Mouse (Mus musculus) heart, postnatal 36 days (tissue): ENCODE data around the gene Otub1. TPM values are rescaled to one million over a fixed set of nuclear protein-coding genes. Genes with fewer than 3 reads are reported as not detected.

Experiments used
- DNase-seq, 2 experiments: peaks; one replicate each; pipeline ENCODE4 v3.0.0; 2021 to 2022
- intact Hi-C: fragments of 180-260 bp; cut with DNase I; formaldehyde crosslinking; loops from one replicate; pipeline ENCODE4 v1.15.1; 2025
- total RNA-seq, 2 experiments: library from RNA; stranded (reverse); gene quantifications; 2 replicates each; pipeline ENCODE4 v1.2.3; 2021

The Otub1 gene
- total RNA-seq, 2 experiments from 2014 or later: 72.2 to 72.6 TPM

- no peak for DNase-seq
- intact Hi-C loops: no loop called here
These were observed 54.7 kb downstream of the Otub1 start for GRCm38 (mm10) chr19:7151300-7151926.

- intact Hi-C loops: no loop called here
- DNase-seq: no peak
These were observed 56.9 kb downstream of the Otub1 start for GRCm38 (mm10) chr19:7149158-7149685.

GRCm38 (mm10) chr19:7148541-7149085, 57.5 kb downstream of the Otub1 start:
- DNase-seq: no peak
- intact Hi-C loops: no loop called here

Other genes starting within 250 kb of the Otub1 start
- 10 to 100 TPM; 77.3 to 95.8 TPM for gene Ppp1r14b, start 231.3 kb downstream of the Otub1 start, total RNA-seq
- 10 to 100 TPM; 17.0 to 18.5 TPM for gene Plcb3, start 229.8 kb downstream of the Otub1 start, total RNA-seq
- gene Fkbp2, start 225.8 kb downstream of the Otub1 start, total RNA-seq: 10 to 100 TPM; 18.8 to 20.5 TPM
- 100 to 1,000 TPM; 438 to 444 TPM for gene Vegfb, start 218.7 kb downstream of the Otub1 start, total RNA-seq
- gene Dnajc4, start 213.7 kb downstream of the Otub1 start, total RNA-seq: 10 to 100 TPM; 51.0 to 57.1 TPM
- 10 to 100 TPM; 27.0 to 28.9 TPM for gene Nudt22, start 210.2 kb downstream of the Otub1 start, total RNA-seq
- gene Trpt1, start 210.2 kb downstream of the Otub1 start, total RNA-seq: 10 to 100 TPM; 23.0 to 25.5 TPM
- gene Fermt3, start 186.8 kb downstream of the Otub1 start, total RNA-seq: 1 to 10 TPM; 4.2 to 5.9 TPM
- gene Stip1, start 166.3 kb downstream of the Otub1 start, total RNA-seq: 100 to 1,000 TPM in 1 of 2 experiments, 10 to 100 TPM in 1; 98.7 to 126 TPM
- gene Macrod1, start 149.5 kb downstream of the Otub1 start, total RNA-seq: 100 to 1,000 TPM; 272 to 280 TPM
- under 1 TPM; 0.84 to 1.00 TPM for gene Flrt1, start 100.6 kb downstream of the Otub1 start, total RNA-seq
- gene Cox8a, start 11.3 kb upstream of the Otub1 start, total RNA-seq: 100 to 1,000 TPM; 395 to 437 TPM
- gene Naa40, start 34.9 kb upstream of the Otub1 start, total RNA-seq: 10 to 100 TPM; 15.3 to 15.6 TPM
- 1 to 10 TPM; 5.4 to 7.8 TPM for gene Rcor2, start 61.0 kb upstream of the Otub1 start, total RNA-seq
- gene Mark2, start 135.5 kb upstream of the Otub1 start, total RNA-seq: 10 to 100 TPM; 42.8 to 51.2 TPM
- 10 to 100 TPM; 13.1 to 13.4 TPM for gene Spindoc, start 176.7 kb upstream of the Otub1 start, total RNA-seq
- gene 2700081O15Rik, start 211.3 kb upstream of the Otub1 start, total RNA-seq: 10 to 100 TPM; 15.3 to 17.7 TPM